Mouse (Mus musculus): ENCODE measurements at regions not wholly inside any gene's neighbourhood (a gene's known extent, or its start where the extent isn't known, plus 50 kb on each side); places are given as distances from the start of the nearest gene placed in this dataset.

GRCm38 (mm10) chr2:117008922-117009321 lies 112.3 kb upstream of the Spred1 start:
- no peaks in the 10 kb centered on the region for H3K9me3 ChIP-seq (replicated peaks)
- no peak overlapping the region for H3K27ac ChIP-seq
- no peak overlapping the region for H3K4me2 ChIP-seq
- ATAC-seq = no peak; the same call in 1 of the 2 replicates
- H3K36me3 ChIP-seq = no peaks in the 10 kb centered on the region
- H3K4me3 ChIP-seq = no peak overlapping the region
- H3K4me1 ChIP-seq = peaks cover 9% of the 10 kb centered on the region; the same call in 1 of the 2 replicates
- H3K27me3 ChIP-seq (replicated peaks) = no peaks in the 10 kb centered on the region
- H3K9ac ChIP-seq = no peak overlapping the region

DNA sequence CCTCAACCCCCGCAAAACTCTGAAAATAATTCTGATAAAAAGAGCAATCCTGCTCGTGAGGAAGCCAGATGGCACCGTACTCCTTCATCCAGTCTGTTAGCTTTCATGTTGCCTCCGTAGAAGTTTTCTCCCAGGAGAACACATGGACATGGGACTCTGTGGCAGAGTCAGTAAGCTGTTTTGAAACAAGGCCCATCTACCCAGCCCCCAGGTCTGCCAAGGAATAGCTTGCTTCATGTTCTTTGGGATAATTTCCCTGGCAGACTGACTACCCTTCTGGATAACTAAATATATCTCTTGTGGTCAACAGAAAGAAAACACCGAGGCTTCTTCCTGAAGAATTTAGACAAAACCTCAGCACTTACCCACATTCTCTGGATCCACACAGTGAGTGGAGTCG lies 111.2 kb upstream of the Spred1 start:
- WGBS (ENCODE audit: insufficient replicate concordance) = 63% methylated on average over 6 of the region's 6 CpGs
- no peak overlapping the region for H3K27ac ChIP-seq
- H3K27me3 ChIP-seq (replicated peaks) = no peaks in the 10 kb centered on the region
- H3K36me3 ChIP-seq = no peaks in the 10 kb centered on the region
- peaks cover 9% of the 10 kb centered on the region; the same call in 1 of the 2 replicates for H3K4me1 ChIP-seq
- no peak for ATAC-seq
- no peaks in the 10 kb centered on the region for H3K9me3 ChIP-seq (replicated peaks)
- H3K9ac ChIP-seq = no peak overlapping the region
- H3K4me3 ChIP-seq = no peak overlapping the region
- no peak overlapping the region for H3K4me2 ChIP-seq

DNA sequence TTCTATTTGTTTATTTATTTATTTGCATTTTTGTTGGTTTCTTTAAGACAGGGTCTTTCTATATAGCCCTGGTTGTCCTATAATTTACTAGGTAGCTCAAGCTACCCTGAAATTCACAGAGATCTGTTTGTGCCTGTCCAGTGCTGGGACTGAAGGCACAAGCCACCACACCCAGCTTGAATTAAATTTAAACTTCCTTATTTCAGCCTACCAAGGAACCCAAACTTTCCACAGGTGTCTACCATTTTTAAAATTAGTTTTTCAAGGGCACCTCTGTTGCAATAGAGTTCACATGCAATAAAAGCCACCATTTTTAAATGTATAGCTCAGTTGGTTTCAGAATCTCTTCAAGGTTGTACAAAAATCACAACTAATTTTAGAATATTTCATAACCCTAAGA lies 110.2 kb upstream of the Spred1 start:
- H3K4me1 ChIP-seq = peaks cover 9% of the 10 kb centered on the region; the same call in 1 of the 2 replicates
- no peak overlapping the region for H3K4me2 ChIP-seq
- no peak overlapping the region for H3K9ac ChIP-seq
- no peaks in the 10 kb centered on the region for H3K27me3 ChIP-seq (replicated peaks)
- H3K36me3 ChIP-seq = no peaks in the 10 kb centered on the region
- H3K4me3 ChIP-seq = no peak overlapping the region
- no peaks in the 10 kb centered on the region for H3K9me3 ChIP-seq (replicated peaks)
- ATAC-seq = no peak
- no peak overlapping the region for H3K27ac ChIP-seq

- 49% methylated on average over 12 of the region's 12 CpGs for WGBS (ENCODE audit: insufficient replicate concordance)
- H3K27ac ChIP-seq = no peak overlapping the region
Observed at GRCm38 (mm10) chr2:117017921-117018651, 103.1 kb upstream of the Spred1 start.

DNA sequence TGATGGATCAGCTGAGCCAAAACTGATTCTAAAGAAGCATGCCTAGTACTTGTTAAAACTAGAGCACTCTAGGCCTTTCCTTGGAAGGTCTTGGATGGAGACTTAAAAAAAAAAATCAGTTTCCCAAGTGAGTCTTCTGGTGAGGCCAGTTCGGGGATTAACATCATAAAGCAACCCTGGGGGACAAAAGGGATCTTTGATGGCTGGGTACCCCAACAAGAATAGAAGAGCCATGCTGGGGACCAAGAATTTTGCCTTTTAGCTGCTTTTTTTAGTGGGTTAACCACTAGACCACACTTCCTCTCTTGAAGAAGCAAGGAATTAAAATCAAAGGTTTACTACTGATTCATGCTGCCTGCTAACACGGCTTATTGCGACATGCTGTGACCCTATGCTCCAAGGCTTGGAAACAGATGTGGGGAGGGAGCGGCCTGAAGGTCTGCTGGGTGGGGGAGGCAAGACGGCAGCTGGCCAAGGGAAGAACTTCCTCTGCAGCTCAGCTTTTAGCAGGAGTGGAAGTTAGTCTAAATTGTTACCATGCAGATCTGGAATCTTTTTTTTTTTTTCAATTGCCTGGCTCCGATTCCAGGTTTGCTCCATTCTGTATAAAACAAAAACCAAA lies 102.1 kb upstream of the Spred1 start:
- WGBS (ENCODE audit: insufficient replicate concordance) = 28% methylated on average over 6 of the region's 6 CpGs
- H3K9ac ChIP-seq = no peak overlapping the region
- H3K4me1 ChIP-seq = peaks cover 14% of the 10 kb centered on the region; the same call in 1 of the 2 replicates
- no peaks in the 10 kb centered on the region for H3K36me3 ChIP-seq
- H3K4me3 ChIP-seq = no peak overlapping the region
- no peaks in the 10 kb centered on the region for H3K9me3 ChIP-seq (replicated peaks)
- no peak for ATAC-seq
- peaks cover 10% of the 10 kb centered on the region; the same call in 1 of the 2 replicates for H3K27me3 ChIP-seq (replicated peaks)
- H3K4me2 ChIP-seq = no peak overlapping the region
- H3K27ac ChIP-seq = no peak overlapping the region

More at GRCm38 (mm10) chr2:117017921-117018651, 103.1 kb upstream of the Spred1 start:
- H3K4me3 ChIP-seq = no peak overlapping the region
- no peak for ATAC-seq
- no peaks in the 10 kb centered on the region for H3K9me3 ChIP-seq (replicated peaks)
- H3K27me3 ChIP-seq (replicated peaks) = peaks cover 10% of the 10 kb centered on the region; the same call in 1 of the 2 replicates
- H3K36me3 ChIP-seq = no peaks in the 10 kb centered on the region
- peaks cover 14% of the 10 kb centered on the region; the same call in 1 of the 2 replicates for H3K4me1 ChIP-seq
- H3K4me2 ChIP-seq = no peak overlapping the region
- H3K9ac ChIP-seq = no peak overlapping the region

DNA sequence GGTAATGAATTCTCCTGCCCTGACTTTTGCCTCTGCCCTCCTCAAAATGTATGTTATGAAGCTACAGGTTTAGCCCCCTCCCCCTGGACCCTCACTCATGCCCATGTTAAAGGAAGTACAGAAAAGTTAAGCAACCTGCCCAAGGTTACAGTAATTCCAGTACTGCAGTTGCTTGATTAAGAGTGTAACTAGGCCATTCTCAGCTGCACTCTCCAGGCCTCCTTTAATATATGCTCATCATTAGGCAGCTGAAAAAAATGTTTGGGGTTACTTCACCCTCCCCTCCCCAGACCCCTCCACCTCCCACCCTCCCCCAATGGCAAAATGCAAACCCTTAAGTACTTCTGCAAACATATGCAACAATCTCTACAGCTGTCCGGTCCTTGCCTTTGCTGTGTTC lies 101.6 kb upstream of the Spred1 start:
- ATAC-seq = no peak
- Histone ChIP-seq H3K27me3 (replicated peaks) (peaks cover 10% of the 10 kb centered on the region; the same call in 1 of the 2 replicates), H3K4me3 (no peak overlapping the region), H3K4me2 (no peak overlapping the region), H3K9ac (no peak overlapping the region), H3K9me3 (replicated peaks) (no peaks in the 10 kb centered on the region), H3K4me1 (peaks cover 14% of the 10 kb centered on the region; the same call in 1 of the 2 replicates), H3K27ac (no peak overlapping the region), H3K36me3 (no peaks in the 10 kb centered on the region)
- WGBS (ENCODE audit: insufficient replicate concordance) = 57% methylated on average over 1 of the region's 1 CpGs

DNA sequence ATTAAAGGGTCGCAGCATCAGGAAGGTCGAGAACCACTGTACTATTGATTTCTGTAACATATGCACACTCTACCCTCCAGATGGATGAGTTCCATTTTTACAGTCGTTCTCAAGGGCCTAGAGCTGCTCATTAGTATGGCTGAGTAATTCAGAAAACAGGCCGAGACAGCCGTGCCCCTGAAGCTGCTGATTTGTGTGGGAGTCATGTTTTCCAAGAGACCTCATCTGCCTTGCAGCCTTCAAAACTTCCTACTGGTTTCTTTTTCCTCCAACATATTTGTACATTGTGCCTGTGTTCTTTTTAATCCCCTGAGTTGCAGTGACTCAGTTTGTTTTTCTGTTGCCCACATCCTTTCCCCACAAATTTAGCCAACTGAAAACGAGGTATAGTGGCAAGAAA lies 99.4 kb upstream of the Spred1 start:
- no peak for ATAC-seq
- no peak overlapping the region for H3K9ac ChIP-seq
- peaks cover 14% of the 10 kb centered on the region; the same call in 1 of the 2 replicates for H3K4me1 ChIP-seq
- 54% methylated on average over 6 of the region's 6 CpGs for WGBS (ENCODE audit: insufficient replicate concordance)
- no peak overlapping the region for H3K4me2 ChIP-seq
- no peaks in the 10 kb centered on the region for H3K36me3 ChIP-seq
- H3K4me3 ChIP-seq = no peak overlapping the region
- no peaks in the 10 kb centered on the region for H3K9me3 ChIP-seq (replicated peaks)
- peaks cover 10% of the 10 kb centered on the region; the same call in 1 of the 2 replicates for H3K27me3 ChIP-seq (replicated peaks)
- no peak overlapping the region for H3K27ac ChIP-seq

DNA sequence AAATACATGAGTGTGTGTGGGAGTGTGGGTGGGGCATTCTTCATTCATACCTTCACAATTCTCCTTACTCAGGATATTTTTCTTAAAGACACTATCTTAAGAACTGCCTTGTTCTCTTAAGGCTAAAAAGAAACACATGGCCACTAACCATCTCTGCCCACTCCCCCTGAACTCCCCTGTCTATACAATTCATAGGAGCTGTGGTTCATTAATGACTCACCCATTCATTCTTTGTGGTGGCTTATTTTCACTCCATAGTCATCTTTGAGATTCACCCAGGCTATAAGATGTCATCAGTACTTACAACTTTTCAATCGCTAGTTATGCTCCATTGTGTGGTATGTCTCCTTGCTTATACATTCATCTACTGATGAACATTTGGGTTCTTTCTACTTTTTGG lies 97.7 kb upstream of the Spred1 start:
- Histone ChIP-seq H3K36me3 (no peaks in the 10 kb centered on the region), H3K4me1 (peaks cover 12% of the 10 kb centered on the region; the same call in 1 of the 2 replicates), H3K27me3 (replicated peaks) (peaks cover 8% of the 10 kb centered on the region; the same call in 1 of the 2 replicates), H3K4me2 (no peak overlapping the region), H3K27ac (no peak overlapping the region), H3K9ac (no peak overlapping the region), H3K4me3 (no peak overlapping the region), H3K9me3 (replicated peaks) (no peaks in the 10 kb centered on the region)
- 75% methylated on average over 1 of the region's 1 CpGs for WGBS (ENCODE audit: insufficient replicate concordance)
- no peak for ATAC-seq

DNA sequence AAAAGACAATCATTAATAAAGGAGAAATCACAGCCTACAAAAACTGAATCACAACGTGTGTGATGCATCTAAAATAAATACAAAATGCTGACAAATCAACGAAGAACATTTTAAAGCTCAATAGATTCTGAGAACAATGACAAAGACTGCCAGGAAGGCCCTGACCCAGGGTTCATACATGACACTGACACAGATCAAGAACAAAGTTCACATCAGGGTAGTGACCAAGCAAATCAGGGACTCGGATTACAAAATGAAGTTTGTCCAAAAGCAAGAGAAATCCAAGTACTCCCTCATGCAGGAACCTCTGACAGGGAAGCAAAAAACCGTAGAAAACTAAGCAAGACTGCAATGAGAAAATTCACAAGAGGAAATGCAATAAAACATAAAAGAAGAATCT lies 94.1 kb upstream of the Spred1 start:
- ATAC-seq = no peak
- Histone ChIP-seq H3K27ac (no peak overlapping the region), H3K27me3 (replicated peaks) (no peaks in the 10 kb centered on the region), H3K4me2 (no peak overlapping the region), H3K9ac (no peak overlapping the region), H3K4me3 (no peak overlapping the region), H3K4me1 (no peaks in the 10 kb centered on the region), H3K36me3 (no peaks in the 10 kb centered on the region), H3K9me3 (replicated peaks) (no peaks in the 10 kb centered on the region)
- WGBS (ENCODE audit: insufficient replicate concordance) = 53% methylated on average over 4 of the region's 4 CpGs

GRCm38 (mm10) chr2:117028771-117029170 lies 92.4 kb upstream of the Spred1 start:
- WGBS (ENCODE audit: insufficient replicate concordance) = 67% methylated on average over 6 of the region's 6 CpGs
- H3K27ac ChIP-seq = no peak overlapping the region
- H3K4me2 ChIP-seq = no peak overlapping the region
- H3K4me3 ChIP-seq = no peak overlapping the region
- no peaks in the 10 kb centered on the region for H3K36me3 ChIP-seq
- H3K27me3 ChIP-seq (replicated peaks) = no peaks in the 10 kb centered on the region
- no peaks in the 10 kb centered on the region for H3K9me3 ChIP-seq (replicated peaks)
- ATAC-seq = no peak
- no peaks in the 10 kb centered on the region for H3K4me1 ChIP-seq
- no peak overlapping the region for H3K9ac ChIP-seq

- Histone ChIP-seq H3K4me1 (no peaks in the 10 kb centered on the region), H3K27me3 (replicated peaks) (no peaks in the 10 kb centered on the region), H3K9me3 (replicated peaks) (no peaks in the 10 kb centered on the region), H3K36me3 (no peaks in the 10 kb centered on the region), H3K27ac (no peak overlapping the region), H3K9ac (no peak overlapping the region), H3K4me3 (no peak overlapping the region), H3K4me2 (no peak overlapping the region)
- ATAC-seq = no peak
- 49% methylated on average over 8 of the region's 8 CpGs for WGBS (ENCODE audit: insufficient replicate concordance)
Observed at GRCm38 (mm10) chr2:117036197-117036872, 84.8 kb upstream of the Spred1 start.

GRCm38 (mm10) chr2:117040211-117040610 lies 81.0 kb upstream of the Spred1 start:
- no peaks in the 10 kb centered on the region for H3K4me1 ChIP-seq
- H3K4me2 ChIP-seq = no peak overlapping the region
- no peaks in the 10 kb centered on the region for H3K36me3 ChIP-seq
- WGBS (ENCODE audit: insufficient replicate concordance) = 44% methylated on average over 3 of the region's 3 CpGs
- H3K27ac ChIP-seq = no peak overlapping the region
- no peak for ATAC-seq
- H3K4me3 ChIP-seq = no peak overlapping the region
- no peak overlapping the region for H3K9ac ChIP-seq
- H3K27me3 ChIP-seq (replicated peaks) = no peaks in the 10 kb centered on the region
- H3K9me3 ChIP-seq (replicated peaks) = no peaks in the 10 kb centered on the region

Measured in liver, embryonic 12.5 days (tissue).